Mouse (Mus musculus) adrenal gland, adult 2 months (tissue): ENCODE results near the gene Dnal1. TPM values are rescaled to one million over a fixed set of nuclear protein-coding genes. Genes with fewer than 3 reads are reported as not detected.
A peak's percentile ranks its signal among the peaks of the same experiment; 100 is the strongest.
"Not testable (repeated sequence)": the region's sequence is repeated elsewhere in the genome, so short reads cannot be mapped to it uniquely, and the experiment has no call there.

Experiments used
- DNase-seq: peaks from one replicate; pipeline ENCODE4 v3.0.0; 2021
- long read RNA-seq: library from polyadenylated mRNA; stranded (forward); transcript quantifications from one replicate; pipeline ENCODE4 v2.0.0, GENCODE M21; 2021
- polyA plus RNA-seq: library from polyadenylated mRNA; depleted of rRNA; stranded (reverse); fragments of >200 nt; gene quantifications from 2 replicates; pipeline ENCODE4 v1.2.3, GENCODE M21; 2012; rRNA removed
- total RNA-seq, 2 experiments: library from RNA; stranded (reverse); gene quantifications; 2 replicates each; pipeline ENCODE4 v1.2.3; 2021

Gene Dnal1
- total RNA-seq: 10 to 100 TPM; 15.7 to 18.6 TPM
- polyA plus RNA-seq: 2.6 and 3.3 TPM in 2 replicates
- long read RNA-seq, full-length matches to known transcripts: 1 of 4 reads
- long read RNA-seq, partial matches to known transcripts: 0 of 4 reads
- long read RNA-seq, other reads (novel, unspliced or antisense): 3 of 4 reads

- peak; percentile 94 for DNase-seq
These were observed at the start of gene Dnal1 for GRCm38 (mm10) chr12:84114153-84114994. Dnal1 (plus strand) TSS chr12:84114366.

GRCm38 (mm10) chr12:84064621-84065020 lies 49.5 kb upstream of the Dnal1 start:
- DNase-seq: no peak

GRCm38 (mm10) chr12:84067752-84068151 lies 46.4 kb upstream of the Dnal1 start:
- DNase-seq: no peak

DNA sequence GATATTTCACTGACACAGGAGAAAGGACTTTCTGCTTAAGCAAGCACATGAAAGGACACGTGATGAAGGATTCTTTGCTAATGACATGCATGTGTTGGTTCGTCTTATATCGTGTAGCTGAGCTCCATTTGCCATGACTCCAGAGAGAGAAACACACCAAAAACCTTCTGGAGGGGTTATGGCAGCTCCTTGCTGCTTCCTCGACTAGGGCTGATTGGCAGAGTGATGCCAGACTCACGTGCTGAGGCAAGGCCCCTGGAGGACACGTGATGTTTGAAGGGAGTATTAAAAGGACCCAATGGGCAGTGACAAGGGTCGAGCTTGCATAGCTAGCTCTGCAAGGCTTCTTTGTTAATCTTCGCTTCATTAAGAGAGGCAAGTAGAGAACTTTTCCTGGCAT lies 45.9 kb upstream of the Dnal1 start:
- no peak for DNase-seq

DNA sequence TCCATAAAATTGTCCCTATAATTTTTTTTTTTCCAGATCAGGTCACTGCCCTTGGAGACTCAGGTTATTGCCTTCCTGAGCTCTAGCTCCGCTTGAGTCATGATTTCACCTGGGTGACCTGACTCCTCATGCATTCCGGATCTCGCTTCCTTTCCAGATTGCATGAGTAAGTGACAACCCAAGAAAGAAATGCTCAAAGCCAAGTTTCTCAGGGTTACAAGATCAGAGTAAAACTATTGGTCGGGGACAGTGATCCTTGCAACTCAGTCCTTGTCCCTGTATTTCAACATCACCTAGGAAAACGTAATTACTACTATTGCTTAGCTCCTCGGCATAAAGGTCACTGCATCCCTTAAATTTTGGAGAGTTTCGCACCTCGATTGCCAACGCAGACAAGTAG lies 45.2 kb upstream of the Dnal1 start, which contains the start of gene Acot5:
Gene Acot5, plus strand, starts transcription at position 340 of the 400 bp plus-strand sequence.
- DNase-seq: peak; percentile 13

GRCm38 (mm10) chr12:84069582-84069981 lies 44.6 kb upstream of the Dnal1 start:
- DNase-seq: peak; percentile 67

GRCm38 (mm10) chr12:84071696-84072095 lies 42.5 kb upstream of the Dnal1 start:
- DNase-seq: no peak

- DNase-seq: no peak
These were observed 36.7 kb upstream of the Dnal1 start for GRCm38 (mm10) chr12:84077371-84077990.

- no peak for DNase-seq
These were observed 30.3 kb upstream of the Dnal1 start for GRCm38 (mm10) chr12:84083842-84084241.

GRCm38 (mm10) chr12:84084581-84084980 lies 29.6 kb upstream of the Dnal1 start:
- no peak for DNase-seq

GRCm38 (mm10) chr12:84094666-84095065 lies 19.5 kb upstream of the Dnal1 start:
- not testable (repeated sequence) for DNase-seq

DNA sequence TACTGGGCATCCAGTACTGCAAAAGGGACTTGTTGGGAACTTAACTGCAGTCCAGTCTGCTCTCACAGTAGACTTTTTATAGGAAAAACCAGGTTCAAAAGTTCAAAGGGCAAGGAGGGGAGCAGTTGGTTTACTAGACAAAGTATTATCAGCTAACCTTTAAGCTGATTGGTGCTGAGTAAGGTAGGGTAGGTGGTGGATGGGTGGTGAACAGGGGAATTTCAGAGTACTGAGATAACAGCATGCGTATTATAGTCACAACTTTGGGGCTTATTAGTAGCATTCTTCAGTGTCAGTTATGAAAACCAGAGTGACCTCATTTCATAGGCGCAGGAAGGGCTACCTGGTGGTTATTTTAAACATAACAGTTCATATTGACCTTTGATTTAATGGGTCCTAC lies 14.6 kb upstream of the Dnal1 start:
- no peak for DNase-seq

DNA sequence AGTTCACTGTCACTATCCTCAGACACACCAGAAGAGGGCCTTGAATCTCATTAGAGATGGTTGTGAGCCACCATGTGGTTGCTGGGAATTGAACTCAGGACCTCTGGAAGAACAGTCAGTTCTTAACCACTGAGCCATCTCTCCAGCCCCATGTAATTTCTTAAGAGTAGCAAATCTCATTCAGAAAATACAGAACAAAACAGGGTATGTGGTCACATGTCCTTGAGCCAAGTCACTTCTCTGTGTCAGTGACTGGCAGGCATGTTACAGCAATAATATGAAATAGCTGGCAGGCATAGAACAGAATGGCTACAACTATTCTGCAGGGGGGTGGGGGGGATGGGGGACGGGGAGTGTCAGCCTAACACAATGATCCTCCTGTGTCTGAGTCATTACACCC lies 14.1 kb upstream of the Dnal1 start:
- DNase-seq: peak; percentile 38

GRCm38 (mm10) chr12:84100604-84101492 lies 13.3 kb upstream of the Dnal1 start, which contains the start of gene Acot6:
Acot6 (plus strand) TSS chr12:84100654.
- peak; percentile 70 for DNase-seq

DNA sequence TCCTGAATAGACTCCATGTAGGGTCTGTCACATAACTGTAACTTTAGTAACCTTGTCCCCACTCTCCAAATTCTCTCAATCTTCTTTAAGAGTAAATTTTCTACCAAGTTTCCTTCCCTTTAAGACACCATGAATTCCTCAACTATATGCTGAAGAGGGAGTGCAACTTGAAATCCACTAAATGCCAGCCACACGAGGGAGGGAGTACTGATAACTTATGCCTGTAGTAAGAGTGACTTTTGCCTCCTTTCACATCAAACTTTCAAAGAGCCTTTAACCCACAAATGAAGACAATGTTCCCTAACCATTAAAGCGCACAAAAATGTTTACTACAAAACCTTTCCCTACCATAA lies 12.7 kb upstream of the Dnal1 start:
- DNase-seq: no peak

DNA sequence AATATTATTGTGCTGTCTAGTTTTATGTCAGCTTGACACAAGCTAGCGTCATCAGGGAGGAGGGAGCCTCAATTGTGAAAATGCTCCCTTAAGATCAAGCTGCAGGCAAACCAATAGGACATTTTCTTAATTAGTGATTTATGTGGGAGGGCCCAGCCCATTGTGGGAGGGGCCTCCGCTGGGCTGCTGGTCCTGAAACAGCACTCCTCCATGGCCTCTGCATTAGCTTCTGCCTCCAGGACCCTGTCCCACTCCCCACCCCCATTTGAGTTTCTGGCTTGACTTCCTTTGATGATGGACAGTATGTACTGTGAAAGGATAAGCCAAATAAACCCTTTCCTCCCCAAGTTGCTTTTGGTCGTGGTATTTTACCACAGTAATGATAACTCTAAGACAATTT lies 7.2 kb upstream of the Dnal1 start:
- DNase-seq: no peak

DNA sequence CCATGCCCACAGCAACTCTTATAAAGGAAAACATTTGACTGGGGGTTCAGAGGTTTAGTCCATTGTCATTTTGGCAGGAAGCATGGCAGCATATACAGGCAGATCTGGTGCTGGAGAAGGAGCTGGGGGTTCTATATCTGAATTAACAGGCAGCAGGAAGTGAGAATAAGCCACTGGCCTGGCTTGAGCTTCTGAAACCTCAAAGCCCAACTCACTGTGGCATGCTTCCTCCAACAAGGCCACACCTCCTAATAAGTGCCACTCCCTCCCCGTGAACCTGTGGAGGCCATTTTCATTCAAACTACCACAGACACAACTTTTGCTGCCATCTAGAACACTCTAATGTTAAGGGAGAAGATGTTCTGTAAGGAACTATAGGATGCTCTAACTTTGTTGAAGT lies 6.5 kb upstream of the Dnal1 start:
- DNase-seq: no peak

GRCm38 (mm10) chr12:84109924-84110323 lies 4.2 kb upstream of the Dnal1 start:
- DNase-seq: no peak

DNA sequence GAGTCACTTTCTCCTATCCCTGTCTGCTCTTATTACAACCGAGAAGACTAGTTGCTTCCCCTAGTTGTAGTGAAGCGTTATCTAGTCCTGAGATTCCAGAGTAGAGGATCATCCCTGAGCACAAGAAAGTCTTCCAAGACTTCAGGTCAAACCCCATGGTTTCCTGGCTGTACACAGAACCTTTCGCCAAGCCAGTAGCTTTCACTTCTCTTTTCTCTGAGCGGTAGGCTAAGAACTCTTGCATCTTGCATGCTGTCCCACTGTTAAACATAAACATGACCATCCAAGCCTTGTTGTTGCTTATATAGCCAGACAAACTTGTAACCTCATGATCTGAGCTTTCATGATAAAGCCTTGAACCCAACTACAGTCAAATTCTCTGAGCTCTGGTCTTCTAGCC lies 3.4 kb upstream of the Dnal1 start:
- DNase-seq: no peak

GRCm38 (mm10) chr12:84113676-84114075 lies 490 bp upstream of the Dnal1 start:
- DNase-seq: no peak

DNA sequence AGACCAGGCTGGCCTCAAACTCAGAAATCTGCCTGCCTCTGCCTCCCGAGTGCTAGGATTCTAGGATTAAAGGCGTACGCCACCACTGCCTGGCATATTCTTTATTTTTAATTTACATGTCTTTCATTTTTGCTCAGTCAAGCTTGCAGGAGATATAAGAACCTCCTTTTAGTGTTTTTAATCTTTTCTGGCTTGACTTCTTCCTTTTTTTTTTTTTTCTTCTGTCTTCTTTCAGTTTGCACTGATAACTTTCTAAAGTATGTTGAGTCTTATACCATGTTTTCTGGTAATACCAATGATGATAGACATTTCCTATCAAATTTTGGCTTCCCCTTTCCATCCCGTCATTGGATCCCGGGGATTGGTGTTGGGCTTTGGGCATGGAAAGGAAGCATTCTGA lies 5.4 kb downstream of the Dnal1 start:
- DNase-seq: no peak

GRCm38 (mm10) chr12:84125892-84126291 lies 11.7 kb downstream of the Dnal1 start:
- no peak for DNase-seq
